Mouse (Mus musculus): ENCODE measurements at regions not wholly inside any gene's neighbourhood (a gene's known extent, or its start where the extent isn't known, plus 50 kb on each side); places are given as distances from the start of the nearest gene placed in this dataset.
A peak's percentile ranks its signal among the peaks of the same experiment; 100 is the strongest.

GRCm38 (mm10) chr9:9606322-9606721, 367.4 kb upstream of the Arhgap42 start:
- no peak for TF ChIP-seq CTCF (conservative IDR thresholded peaks at IDR 0.05)
- DNase-seq (ENCODE audit: low spot score in 2 of 2): no peak
- Histone ChIP-seq H3K27ac (no peak overlapping the region), H3K4me3 (no peak overlapping the region)

- no peak for DNase-seq (ENCODE audit: low spot score in 2 of 2)
- TF ChIP-seq CTCF (conservative IDR thresholded peaks at IDR 0.05): no peak
- Histone ChIP-seq H3K27ac (no peak overlapping the region), H3K4me3 (no peak overlapping the region)
Observed at GRCm38 (mm10) chr9:9591263-9591662, 352.4 kb upstream of the Arhgap42 start.

- no peak for TF ChIP-seq CTCF (conservative IDR thresholded peaks at IDR 0.05)
- H3K27ac ChIP-seq: peak overlapping the region; percentile 37; the same call in 1 of the 2 replicates
- no peak overlapping the region for H3K4me3 ChIP-seq
- peak; percentile 82 to 88 for DNase-seq (ENCODE audit: low spot score in 2 of 2)
Observed at GRCm38 (mm10) chr9:9583011-9583605, 344.2 kb upstream of the Arhgap42 start.

- peak overlapping the region; percentile 37; the same call in 1 of the 2 replicates for H3K27ac ChIP-seq
- no peak for DNase-seq (ENCODE audit: low spot score in 2 of 2)
- H3K4me3 ChIP-seq: no peak overlapping the region
- TF ChIP-seq CTCF (conservative IDR thresholded peaks at IDR 0.05): no peak
Observed at GRCm38 (mm10) chr9:9582301-9583010, 343.6 kb upstream of the Arhgap42 start.

DNA sequence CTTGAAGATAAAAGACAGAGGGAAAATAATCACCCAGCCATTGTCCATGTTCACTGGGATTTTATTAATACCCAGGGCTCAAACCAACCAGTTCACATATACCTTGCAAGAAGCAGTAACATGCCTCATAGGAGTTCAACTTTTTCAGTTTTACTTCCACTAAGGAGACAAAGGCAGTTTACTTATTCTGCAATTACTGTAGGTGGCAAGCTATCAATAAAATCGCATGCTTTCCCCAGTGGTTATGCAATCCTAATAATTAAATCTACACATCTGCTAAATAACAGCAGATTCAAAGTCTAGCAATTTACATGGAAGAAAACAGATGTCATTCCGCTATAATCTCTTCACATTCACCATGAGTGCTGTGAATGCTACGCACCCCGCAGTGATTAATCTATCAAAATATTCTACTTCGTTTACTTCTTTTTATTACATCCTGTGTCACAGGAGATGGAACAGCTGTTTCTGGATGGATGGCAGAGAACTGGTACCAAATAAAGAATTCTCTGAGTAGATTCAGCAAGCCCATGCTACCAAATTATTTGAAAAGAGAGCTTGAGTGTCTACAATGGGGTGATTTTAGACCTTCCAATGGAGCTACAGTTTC, 329.2 kb upstream of the Arhgap42 start:
- DNase-seq (ENCODE audit: low spot score in 2 of 2): no peak
- no peak overlapping the region for H3K4me3 ChIP-seq

DNA sequence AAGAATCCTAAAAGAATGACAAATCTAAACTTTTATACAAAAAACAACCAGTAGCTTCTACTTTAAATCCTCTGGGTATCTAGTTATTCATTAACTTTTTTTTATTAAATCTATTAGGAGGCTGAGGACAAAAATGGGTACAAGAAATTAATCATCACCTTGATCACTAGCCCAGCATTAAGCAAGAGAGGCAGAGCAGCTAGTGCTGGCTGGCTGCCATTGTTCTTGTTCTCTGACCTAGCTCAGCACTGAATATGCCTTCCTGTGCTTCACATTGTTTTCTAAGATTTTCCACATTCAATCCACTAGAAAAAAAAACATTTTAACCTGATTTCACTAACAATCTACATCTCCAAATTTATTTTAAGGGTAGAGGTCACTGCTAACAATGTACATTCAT, 325.6 kb upstream of the Arhgap42 start:
- no peak for DNase-seq (ENCODE audit: low spot score in 2 of 2)
- no peak for TF ChIP-seq CTCF (conservative IDR thresholded peaks at IDR 0.05)
- Histone ChIP-seq H3K4me3 (no peak overlapping the region), H3K27ac (no peak overlapping the region)

More for the DNA sequence above, 329.2 kb upstream of the Arhgap42 start:
- H3K27ac ChIP-seq: no peak overlapping the region
- no peak for TF ChIP-seq CTCF (conservative IDR thresholded peaks at IDR 0.05)

DNA sequence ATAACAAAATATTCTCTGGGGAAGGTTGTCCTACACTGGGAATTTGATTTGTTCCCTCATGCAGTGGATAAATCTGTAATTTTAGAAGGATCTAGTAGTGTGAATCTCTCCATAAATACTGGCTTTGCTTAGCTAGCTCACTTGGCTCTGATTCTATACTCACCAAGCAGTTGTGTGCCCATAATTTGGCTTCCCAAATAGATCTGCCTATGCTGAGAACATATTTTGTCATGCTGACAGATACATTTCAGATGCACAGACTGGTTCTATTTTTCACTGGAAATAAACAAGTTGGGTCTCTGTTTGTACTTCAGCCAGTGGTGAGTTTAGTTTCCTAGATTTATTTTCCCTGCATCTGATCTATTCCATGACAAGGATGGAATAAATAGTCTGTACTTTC, 309.8 kb upstream of the Arhgap42 start:
- peak overlapping the region; percentile 23; the same call in 1 of the 2 replicates for H3K27ac ChIP-seq
- TF ChIP-seq CTCF (conservative IDR thresholded peaks at IDR 0.05): no peak
- DNase-seq (ENCODE audit: low spot score in 2 of 2): peak in 1 of 2 experiments; percentile 12
- no peak overlapping the region for H3K4me3 ChIP-seq

DNA sequence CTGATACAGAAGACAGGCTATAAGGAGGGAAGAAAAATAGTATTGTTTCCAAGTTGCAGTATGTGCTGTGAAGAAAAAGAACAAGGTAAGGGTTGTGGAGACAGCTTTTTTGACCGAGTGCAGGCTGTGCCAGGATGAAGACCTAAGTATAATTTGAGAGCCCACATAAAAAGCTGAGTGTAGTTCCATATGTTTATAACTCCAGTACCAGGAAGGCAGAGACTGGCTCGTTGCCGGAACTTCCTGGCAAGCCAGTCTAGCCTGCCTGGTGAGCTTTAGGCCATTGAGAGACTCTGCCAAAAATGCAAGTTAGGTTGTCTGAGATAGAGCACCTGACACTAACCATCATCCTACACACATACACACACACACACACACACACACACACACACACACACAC, 308.7 kb upstream of the Arhgap42 start:
- Histone ChIP-seq H3K4me3 (no peak overlapping the region), H3K27ac (no peak overlapping the region)
- DNase-seq (ENCODE audit: low spot score in 2 of 2): peak in 1 of 2 experiments; percentile 13
- TF ChIP-seq CTCF (conservative IDR thresholded peaks at IDR 0.05): no peak

DNA sequence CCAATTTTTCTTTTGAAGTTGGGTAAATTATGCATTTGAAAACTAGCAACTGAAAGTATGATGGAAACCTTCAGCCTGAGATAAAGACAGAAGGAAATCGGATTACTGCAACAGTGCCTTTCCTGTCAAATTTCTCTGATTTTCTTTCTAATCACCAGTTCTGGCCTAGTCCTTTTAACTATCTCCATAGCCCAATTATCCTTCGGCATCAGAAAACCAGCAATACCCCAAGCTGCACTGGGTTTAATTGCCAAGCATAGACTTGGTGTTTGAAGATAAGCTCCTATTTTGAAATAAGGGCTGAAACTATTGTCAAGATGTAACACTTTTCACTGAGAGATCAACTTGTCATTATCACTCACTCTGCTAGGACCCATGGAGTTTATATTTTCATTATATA, 308.2 kb upstream of the Arhgap42 start:
- H3K27ac ChIP-seq: no peak overlapping the region
- no peak for TF ChIP-seq CTCF (conservative IDR thresholded peaks at IDR 0.05)
- DNase-seq (ENCODE audit: low spot score in 2 of 2): no peak
- no peak overlapping the region for H3K4me3 ChIP-seq

- DNase-seq (ENCODE audit: low spot score in 2 of 2): no peak
- H3K27ac ChIP-seq: no peak overlapping the region
- H3K4me3 ChIP-seq: no peak overlapping the region
- TF ChIP-seq CTCF (conservative IDR thresholded peaks at IDR 0.05): no peak
Observed at GRCm38 (mm10) chr9:9500345-9500744, 261.4 kb upstream of the Arhgap42 start.

- DNase-seq (ENCODE audit: low spot score in 2 of 2): no peak
- no peak for TF ChIP-seq CTCF (conservative IDR thresholded peaks at IDR 0.05)
- H3K27ac ChIP-seq: no peak overlapping the region
- no peak overlapping the region for H3K4me3 ChIP-seq
Observed at GRCm38 (mm10) chr9:9493594-9494182, 254.8 kb upstream of the Arhgap42 start.

- H3K4me3 ChIP-seq: no peak overlapping the region
- no peak for TF ChIP-seq CTCF (conservative IDR thresholded peaks at IDR 0.05)
- peak overlapping the region; percentile 28; the same call in 1 of the 2 replicates for H3K27ac ChIP-seq
- peak in 1 of 2 experiments; percentile 12 for DNase-seq (ENCODE audit: low spot score in 2 of 2)
Observed at GRCm38 (mm10) chr9:9477145-9477544, 238.2 kb upstream of the Arhgap42 start.

Measured in layer of hippocampus, adult 2 months (tissue).